Mouse (Mus musculus) CH12.LX (cell line): ENCODE measurements around the gene Asic2. TPM values are rescaled to one million over a fixed set of nuclear protein-coding genes. Genes with fewer than 3 reads are reported as not detected.

Experiments
- DNase-seq: peaks from one replicate; pipeline ENCODE4 v3.0.0-alpha.2; 2013; ENCODE audit errors: extremely low read depth
- H3K27ac ChIP-seq: 2 replicates; pipeline ENCODE4 v1.5.1; 2012; ENCODE audit warnings: low read depth, mild to moderate bottlenecking, control low read depth, moderate library complexity; ENCODE audit not compliant: insufficient read depth
- H3K27me3 ChIP-seq: replicated peaks from 2 replicates; pipeline ENCODE3; 2012; ENCODE audit warnings: inconsistent platforms
- H3K36me3 ChIP-seq, 2 experiments: replicated peaks in 1 of 2; 2 replicates each; pipeline versions ENCODE3 to v1.6.1; 2012; ENCODE audit warnings: inconsistent platforms in 1 of 2, low read length in 1 of 2, mild to moderate bottlenecking in 1 of 2, mixed read lengths in 1 of 2, moderate library complexity in 1 of 2; ENCODE audit not compliant: control insufficient read depth in 1 of 2, insufficient read depth in 1 of 2
- H3K4me1 ChIP-seq, 2 experiments: 2 replicates each; pipeline ENCODE4 v1.6.1; 2012; ENCODE audit warnings: inconsistent platforms in 1 of 2, moderate library complexity in 1 of 2; ENCODE audit not compliant: insufficient read depth in 2 of 2, control insufficient read depth in 1 of 2
- H3K4me2 ChIP-seq: 2 replicates; pipeline ENCODE4 v1.6.1; 2012; ENCODE audit warnings: low read depth, mild to moderate bottlenecking, control low read depth; ENCODE audit not compliant: poor library complexity, insufficient read depth, severe bottlenecking
- H3K4me3 ChIP-seq, 3 experiments: fragments of 150-350 bp in 1 of 3; sonication (generic) in 1 of 3; replicated peaks in 1 of 3; 2 replicates each; pipeline versions ENCODE3 to v1.5.1; 2011 to 2012; ENCODE audit warnings: low read depth in 2 of 3, low read length in 2 of 3, mild to moderate bottlenecking in 2 of 3, moderate library complexity in 2 of 3, control low read depth in 1 of 3, improper control_type of control experiment in 1 of 3, inconsistent platforms in 1 of 3, mixed read lengths in 1 of 3; ENCODE audit not compliant: poor library complexity in 1 of 3
- H3K79me2 ChIP-seq: replicated peaks from 2 replicates; pipeline ENCODE4 v1.6.1; 2012; ENCODE audit warnings: mild to moderate bottlenecking, moderate library complexity; ENCODE audit not compliant: control insufficient read depth, poor library complexity, insufficient read depth, severe bottlenecking; ENCODE audit errors: extremely low read depth
- H3K9ac ChIP-seq: 2 replicates; pipeline ENCODE4 v1.6.1; 2012; ENCODE audit warnings: low read depth, mild to moderate bottlenecking, control low read depth, moderate library complexity; ENCODE audit not compliant: insufficient read depth
- H3K9me3 ChIP-seq: replicated peaks from 2 replicates; pipeline ENCODE3; 2012; ENCODE audit warnings: low read length, inconsistent platforms, mixed read lengths
- CTCF ChIP-seq, 2 experiments: IDR thresholded peaks in 1 of 2; conservative IDR thresholded peaks in 1 of 2; 2 replicates each; pipeline ENCODE4 v1.5.1; 2011 to 2012; ENCODE audit warnings: low read depth in 2 of 2, low read length in 2 of 2, improper control_type of control experiment in 1 of 2, inconsistent platforms in 1 of 2, mild to moderate bottlenecking in 1 of 2, moderate library complexity in 1 of 2
- E2F4 ChIP-seq: IDR thresholded peaks from 2 replicates; pipeline ENCODE4 v1.6.1; 2011; ENCODE audit warnings: low read depth, low read length, improper control_type of control experiment; ENCODE audit not compliant: insufficient replicate concordance
- ELF1 ChIP-seq: IDR thresholded peaks from 2 replicates; pipeline ENCODE4 v1.6.1; 2014; ENCODE audit warnings: low read depth, mild to moderate bottlenecking, inconsistent platforms, low read length, improper control_type of control experiment
- EP300 ChIP-seq: IDR thresholded peaks from 2 replicates; pipeline ENCODE4 v1.6.1; 2011; ENCODE audit warnings: low read length, improper control_type of control experiment
- ETS1 ChIP-seq: conservative IDR thresholded peaks from 2 replicates; pipeline ENCODE4 v1.6.1; 2012; ENCODE audit warnings: low read depth, mild to moderate bottlenecking, inconsistent platforms, low read length, improper control_type of control experiment, moderate library complexity
- GABPA ChIP-seq: IDR thresholded peaks from 2 replicates; pipeline ENCODE4 v1.6.1; 2012; ENCODE audit warnings: low read depth, low read length, improper control_type of control experiment, inconsistent platforms; ENCODE audit not compliant: insufficient replicate concordance
- JUN ChIP-seq: IDR thresholded peaks from 2 replicates; pipeline ENCODE4 v1.6.1; 2011; ENCODE audit warnings: low read depth, mild to moderate bottlenecking, low read length, improper control_type of control experiment, moderate library complexity; ENCODE audit not compliant: insufficient read depth
- JUND ChIP-seq: conservative IDR thresholded peaks from 2 replicates; pipeline ENCODE4 v1.6.1; 2011; ENCODE audit warnings: low read depth, low read length, improper control_type of control experiment
- MAX ChIP-seq: IDR thresholded peaks from 2 replicates; pipeline ENCODE4 v1.6.1; 2011; ENCODE audit warnings: low read length, improper control_type of control experiment
- MAZ ChIP-seq: IDR thresholded peaks from 2 replicates; pipeline ENCODE4 v1.6.1; 2012; ENCODE audit warnings: low read depth, mild to moderate bottlenecking, inconsistent platforms, low read length, improper control_type of control experiment, moderate library complexity
- MEF2A ChIP-seq: IDR thresholded peaks from 2 replicates; pipeline ENCODE4 v1.6.1; 2014; ENCODE audit warnings: low read depth, mild to moderate bottlenecking, inconsistent platforms, low read length, improper control_type of control experiment, borderline replicate concordance
- MXI1 ChIP-seq: IDR thresholded peaks from 2 replicates; pipeline ENCODE4 v1.6.1; 2011; ENCODE audit warnings: mild to moderate bottlenecking, low read depth, low read length, improper control_type of control experiment
- PAX5 ChIP-seq: IDR thresholded peaks from 2 replicates; pipeline ENCODE4 v1.6.1; 2012; ENCODE audit warnings: low read length, inconsistent platforms, mixed read lengths
- POLR2A ChIP-seq: IDR thresholded peaks from 2 replicates; pipeline ENCODE4 v1.6.1; 2011; ENCODE audit warnings: low read depth, mild to moderate bottlenecking, improper control_type of control experiment, low read length
- POLR2AphosphoS2 ChIP-seq: IDR thresholded peaks from 2 replicates; pipeline ENCODE4 v1.6.1; 2011; ENCODE audit warnings: low read depth, low read length, improper control_type of control experiment
- RAD21 ChIP-seq: IDR thresholded peaks from 2 replicates; pipeline ENCODE4 v1.6.1; 2011; ENCODE audit warnings: low read depth, mild to moderate bottlenecking, low read length, improper control_type of control experiment, moderate library complexity
- RCOR1 ChIP-seq: conservative IDR thresholded peaks from 2 replicates; pipeline ENCODE4 v1.6.1; 2012; ENCODE audit warnings: low read depth, mild to moderate bottlenecking, inconsistent platforms, low read length, improper control_type of control experiment
- SIN3A ChIP-seq: IDR thresholded peaks from 2 replicates; pipeline ENCODE4 v1.6.1; 2012; ENCODE audit warnings: low read length, improper control_type of control experiment, inconsistent platforms
- SMC3 ChIP-seq: IDR thresholded peaks from 2 replicates; pipeline ENCODE4 v1.6.1; 2011; ENCODE audit warnings: low read depth, low read length, improper control_type of control experiment
- TBP ChIP-seq: conservative IDR thresholded peaks from 2 replicates; pipeline ENCODE4 v1.6.1; 2011; ENCODE audit warnings: low read depth, low read length, improper control_type of control experiment
- TCF12 ChIP-seq: IDR thresholded peaks from 2 replicates; pipeline ENCODE4 v1.6.1; 2014; ENCODE audit warnings: low read depth, mild to moderate bottlenecking, inconsistent platforms, low read length, improper control_type of control experiment
- ZKSCAN1 ChIP-seq: IDR thresholded peaks from 2 replicates; pipeline ENCODE4 v1.6.1; 2012; ENCODE audit warnings: low read depth, inconsistent platforms, low read length, improper control_type of control experiment, borderline replicate concordance
- dilution Hi-C: fragments of 300-500 bp; cut with MboI; formaldehyde crosslinking; loops from 2 replicates; pipeline ENCODE4 v1.14.3; 2020; ENCODE audit warnings: low sequenced_read_pairs; ENCODE audit not compliant: extremely low pct_unique_long_range_greater_than_20kb, extremely low pct_ligation_motif_present
- in situ Hi-C: fragments of 300-500 bp; cut with MboI; formaldehyde crosslinking; loops from 3 replicates; pipeline ENCODE4 v1.14.3; 2019; ENCODE audit warnings: low sequenced_read_pairs, low pct_ligation_motif_present, low pct_unique_long_range_greater_than_20kb, mixed read lengths
- polyA plus RNA-seq: library from polyadenylated mRNA; unstranded; fragments of >175 nt; gene quantifications from 2 replicates; pipeline ENCODE4 v1.2.1, GENCODE M21; 2012; ENCODE audit warnings: low read depth; ENCODE audit not compliant: insufficient read length
- total RNA-seq, 2 experiments: library from RNA; depleted of rRNA; stranded (reverse); fragments of 300-350 nt in 1 of 2; fragments of >200 nt in 1 of 2; gene quantifications; 2 replicates each; pipeline ENCODE4 v1.2.3; 2012 to 2014

The Asic2 gene
- total and polyA plus RNA-seq, 3 experiments = not detected

- dilution Hi-C loops = no loop called here
- Histone ChIP-seq H3K36me3 (no peaks in the 10 kb centered on the region), H3K4me3 (no peak overlapping the region), H3K4me1 (no peaks in the 10 kb centered on the region), H3K4me2 (no peak overlapping the region), H3K79me2 (no peaks in the 10 kb centered on the region), H3K27ac (no peak overlapping the region), H3K27me3 (peaks cover 85% of the 10 kb centered on the region), H3K9me3 (no peaks in the 10 kb centered on the region), H3K9ac (no peak overlapping the region)
- DNase-seq = no peak
- in situ Hi-C loops = no loop called here
- TF ChIP-seq MAX (no peak), POLR2AphosphoS2 (no peak), MEF2A (no peak), ETS1 (no peak), PAX5 (no peak), JUND (no peak), POLR2A (no peak), MAZ (no peak), RCOR1 (no peak), E2F4 (no peak), ELF1 (no peak), MXI1 (no peak), ZKSCAN1 (no peak), SIN3A (no peak), JUN (no peak), EP300 (no peak), TCF12 (no peak), GABPA (no peak), CTCF (conservative IDR thresholded peaks at IDR 0.05 in 1 of 2, IDR thresholded peaks at IDR 0.05 in 1 of 2; ENCODE audit: low read depth in 2 of 2, low read length in 2 of 2) (no peak)
These were observed 1091.1 kb downstream of the Asic2 start for GRCm38 (mm10) chr11:80877131-80877651.

GRCm38 (mm10) chr11:80872509-80873474 lies 1095.5 kb downstream of the Asic2 start:
- DNase-seq = peak; percentile 82
- in situ Hi-C loops = no loop called here
- Histone ChIP-seq H3K4me2 (no peak overlapping the region), H3K9me3 (no peaks in the 10 kb centered on the region), H3K79me2 (no peaks in the 10 kb centered on the region), H3K27ac (no peak overlapping the region), H3K36me3 (no peaks in the 10 kb centered on the region), H3K4me1 (no peaks in the 10 kb centered on the region), H3K9ac (no peak overlapping the region), H3K4me3 (no peak overlapping the region), H3K27me3 (peaks cover 87% of the 10 kb centered on the region)
- no peak for TF ChIP-seq POLR2A
- TF ChIP-seq SMC3 = peak; percentile 79
- peak; percentile 81 to 88 for TF ChIP-seq CTCF (conservative IDR thresholded peaks at IDR 0.05 in 1 of 2, IDR thresholded peaks at IDR 0.05 in 1 of 2; ENCODE audit: low read depth in 2 of 2, low read length in 2 of 2)
- peak; percentile 48 for TF ChIP-seq RAD21
- no peak for TF ChIP-seq TBP
- dilution Hi-C loops = no loop called here
